Mouse (Mus musculus) midbrain, embryonic 10.5 days (tissue): Measurements from ENCODE around the gene Rmnd5a. TPM values are rescaled to one million over a fixed set of nuclear protein-coding genes. Genes with fewer than 3 reads are reported as not detected.

ENCODE experiments used
- DNase-seq: peaks from one replicate; pipeline ENCODE4 v3.0.0-alpha.2; 2017; ENCODE audit warnings: low spot score
- H3K27ac ChIP-seq: fragments of 300-500 bp; sonication (generic); replicated peaks from 2 replicates; pipeline ENCODE4 v1.5.1; 2016; ENCODE audit warnings: mild to moderate bottlenecking
- H3K27me3 ChIP-seq: fragments of 300-500 bp; sonication (generic); 2 replicates; pipeline ENCODE4 v1.6.1; 2016; ENCODE audit warnings: low read depth, mild to moderate bottlenecking; ENCODE audit not compliant: poor library complexity, severe bottlenecking
- H3K36me3 ChIP-seq: fragments of 300-500 bp; sonication (generic); 2 replicates; pipeline ENCODE4 v1.6.1; 2016; ENCODE audit warnings: mild to moderate bottlenecking, moderate library complexity
- H3K4me1 ChIP-seq: fragments of 300-500 bp; sonication (generic); 2 replicates; pipeline ENCODE4 v1.6.1; 2016
- H3K4me3 ChIP-seq: fragments of 300-500 bp; sonication (generic); 2 replicates; pipeline ENCODE4 v1.5.1; 2016; ENCODE audit warnings: mild to moderate bottlenecking, moderate library complexity
- H3K9me3 ChIP-seq: fragments of 300-500 bp; sonication (generic); replicated peaks from 2 replicates; pipeline ENCODE4 v1.6.1; 2016; ENCODE audit warnings: mild to moderate bottlenecking
- WGBS: fragments of 180-500 bp; shearing (Covaris S2); methylation state at CpG from one replicate; pipeline ENCODE4 v1.1.7; 2016; 5-methylcytosine and 5-hydroxymethylcytosine counted together
- polyA plus RNA-seq: library from polyadenylated mRNA; unstranded; fragments of >200 nt; fragmentation: Nextera tagmentation; extraction: Ambion mirVana; gene quantifications from 2 replicates; pipeline ENCODE4 v1.2.1, GENCODE M21; 2016

The Rmnd5a gene
- polyA plus RNA-seq, 1 experiment from 2014 or later: 9.2 TPM

GRCm38 (mm10) chr6:71427996-71428725 is 12.3 kb downstream of the Rmnd5a start:
- no peaks in the 10 kb centered on the region for H3K9me3 ChIP-seq
- no peak overlapping the region for H3K4me3 ChIP-seq
- peaks cover 22% of the 10 kb centered on the region for H3K36me3 ChIP-seq
- no peak overlapping the region for H3K27ac ChIP-seq
- no peaks in the 10 kb centered on the region for H3K27me3 ChIP-seq
- 90% methylated on average over 4 of the region's 4 CpGs for WGBS
- H3K4me1 ChIP-seq: no peaks in the 10 kb centered on the region
- no peak for DNase-seq

GRCm38 (mm10) chr6:71425681-71426080 is 14.8 kb downstream of the Rmnd5a start:
- no peaks in the 10 kb centered on the region for H3K9me3 ChIP-seq
- no peaks in the 10 kb centered on the region for H3K4me1 ChIP-seq

GRCm38 (mm10) chr6:71423116-71423515 is 17.3 kb downstream of the Rmnd5a start:
- H3K36me3 ChIP-seq: peaks cover 27% of the 10 kb centered on the region
- WGBS: 95% methylated on average over 3 of the region's 3 CpGs
- no peak overlapping the region for H3K4me3 ChIP-seq
- DNase-seq: no peak
- H3K4me1 ChIP-seq: no peaks in the 10 kb centered on the region
- no peak overlapping the region for H3K27ac ChIP-seq
- H3K9me3 ChIP-seq: no peaks in the 10 kb centered on the region
- H3K27me3 ChIP-seq: no peaks in the 10 kb centered on the region

More at GRCm38 (mm10) chr6:71425681-71426080, 14.8 kb downstream of the Rmnd5a start:
- peaks cover 22% of the 10 kb centered on the region for H3K36me3 ChIP-seq
- no peak for DNase-seq
- H3K4me3 ChIP-seq: no peak overlapping the region
- no peak overlapping the region for H3K27ac ChIP-seq
- WGBS: 95% methylated on average over 6 of the region's 6 CpGs
- H3K27me3 ChIP-seq: no peaks in the 10 kb centered on the region

GRCm38 (mm10) chr6:71422162-71422561 is 18.3 kb downstream of the Rmnd5a start:
- Histone ChIP-seq H3K4me3 (no peak overlapping the region), H3K4me1 (no peaks in the 10 kb centered on the region), H3K27ac (no peak overlapping the region), H3K36me3 (peaks cover 22% of the 10 kb centered on the region), H3K27me3 (no peaks in the 10 kb centered on the region), H3K9me3 (no peaks in the 10 kb centered on the region)
- DNase-seq: no peak
- 93% methylated on average over 3 of the region's 3 CpGs for WGBS

DNA sequence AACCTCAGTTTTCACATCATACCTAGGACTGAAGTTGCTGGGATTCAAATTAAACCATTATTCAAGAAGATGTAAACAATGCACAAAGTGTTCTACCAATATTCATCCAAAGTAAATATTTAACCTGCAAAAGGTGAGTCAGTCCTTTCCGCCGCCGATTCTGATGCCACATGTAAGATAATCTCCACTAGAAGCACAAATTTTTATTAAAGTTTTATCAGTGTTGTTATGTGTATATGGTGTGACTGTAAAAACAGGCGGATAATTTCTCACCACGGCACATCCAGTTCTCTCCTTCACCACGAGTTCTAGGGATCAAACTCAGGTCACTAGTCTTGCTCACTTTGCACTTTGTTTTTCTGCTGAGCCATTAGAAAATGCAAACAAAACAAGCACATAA is 19.6 kb downstream of the Rmnd5a start:
- Histone ChIP-seq H3K4me3 (no peak overlapping the region), H3K4me1 (no peaks in the 10 kb centered on the region), H3K36me3 (peaks cover 13% of the 10 kb centered on the region; the same call in 1 of the 2 replicates), H3K27ac (no peak overlapping the region), H3K9me3 (no peaks in the 10 kb centered on the region), H3K27me3 (no peaks in the 10 kb centered on the region)
- WGBS: 94% methylated on average over 6 of the region's 6 CpGs
- no peak for DNase-seq

- Histone ChIP-seq H3K4me1 (no peaks in the 10 kb centered on the region), H3K9me3 (no peaks in the 10 kb centered on the region), H3K27ac (no peak overlapping the region), H3K4me3 (no peak overlapping the region), H3K27me3 (no peaks in the 10 kb centered on the region), H3K36me3 (peaks cover 17% of the 10 kb centered on the region; the same call in 1 of the 2 replicates)
- DNase-seq: no peak
- WGBS: 91% methylated on average over 3 of the region's 3 CpGs
Measured at GRCm38 (mm10) chr6:71418874-71419273, 21.6 kb downstream of the Rmnd5a start.

- no peaks in the 10 kb centered on the region for H3K4me1 ChIP-seq
- DNase-seq: no peak
- WGBS: 95% methylated on average over 3 of the region's 3 CpGs
- H3K27ac ChIP-seq: no peak overlapping the region
- H3K36me3 ChIP-seq: peaks cover 33% of the 10 kb centered on the region
- H3K9me3 ChIP-seq: no peaks in the 10 kb centered on the region
- no peak overlapping the region for H3K4me3 ChIP-seq
- no peaks in the 10 kb centered on the region for H3K27me3 ChIP-seq
Measured at GRCm38 (mm10) chr6:71415446-71415845, 25.0 kb downstream of the Rmnd5a start.

GRCm38 (mm10) chr6:71414624-71415023 is 25.8 kb downstream of the Rmnd5a start:
- no peaks in the 10 kb centered on the region for H3K27me3 ChIP-seq
- WGBS: 94% methylated on average over 4 of the region's 4 CpGs
- H3K4me1 ChIP-seq: no peaks in the 10 kb centered on the region
- no peak overlapping the region for H3K4me3 ChIP-seq
- H3K36me3 ChIP-seq: peaks cover 37% of the 10 kb centered on the region
- H3K9me3 ChIP-seq: no peaks in the 10 kb centered on the region
- no peak overlapping the region for H3K27ac ChIP-seq
- DNase-seq: no peak

DNA sequence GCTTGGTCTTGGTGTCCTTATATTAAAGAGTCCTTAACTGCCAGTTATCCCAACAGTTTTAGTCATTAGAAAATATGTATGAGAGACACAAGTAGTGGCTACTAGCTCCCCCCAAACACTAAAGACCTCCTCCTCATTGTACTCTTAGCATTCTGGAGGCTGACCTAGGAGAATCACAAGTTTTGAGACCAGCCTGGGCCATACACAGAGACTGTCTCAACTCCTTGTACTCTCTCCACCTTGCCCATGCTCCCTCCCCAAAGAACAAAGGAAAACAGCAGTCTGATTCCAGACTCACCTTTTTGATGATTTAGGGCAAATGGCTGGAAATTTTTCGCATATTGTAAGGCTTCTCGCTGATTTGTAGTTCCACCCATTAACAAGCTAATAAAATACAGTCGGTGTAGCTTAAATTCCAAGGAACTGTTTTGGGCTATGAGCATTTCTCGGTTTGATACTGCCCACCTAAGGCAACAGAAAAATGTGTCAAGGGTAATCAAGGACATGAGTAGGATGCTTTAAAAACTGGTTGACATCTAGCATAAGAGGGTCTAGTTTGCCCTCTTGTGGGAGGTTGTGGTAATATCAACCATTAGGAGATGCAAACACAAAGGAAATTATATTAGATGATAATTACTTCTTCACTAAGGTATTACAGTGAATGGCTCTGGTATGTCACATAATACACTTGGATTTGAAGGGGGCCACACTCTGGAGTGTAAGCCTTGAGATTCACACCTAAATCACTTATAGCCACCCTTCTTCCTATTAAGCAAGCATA is 41.4 kb downstream of the Rmnd5a start:
- Histone ChIP-seq H3K4me1 (no peaks in the 10 kb centered on the region), H3K27me3 (no peaks in the 10 kb centered on the region), H3K36me3 (peaks cover 31% of the 10 kb centered on the region), H3K9me3 (no peaks in the 10 kb centered on the region), H3K27ac (no peak overlapping the region), H3K4me3 (no peak overlapping the region)
- DNase-seq: no peak
- 86% methylated on average over 4 of the region's 4 CpGs for WGBS

GRCm38 (mm10) chr6:71396761-71397160 is 43.7 kb downstream of the Rmnd5a start:
- no peak for DNase-seq
- Histone ChIP-seq H3K9me3 (no peaks in the 10 kb centered on the region), H3K27me3 (no peaks in the 10 kb centered on the region), H3K36me3 (peaks cover 52% of the 10 kb centered on the region), H3K27ac (no peak overlapping the region), H3K4me1 (no peaks in the 10 kb centered on the region), H3K4me3 (no peak overlapping the region)
- WGBS: 92% methylated on average over 6 of the region's 6 CpGs

GRCm38 (mm10) chr6:71396016-71396415 is 44.4 kb downstream of the Rmnd5a start:
- 97% methylated on average over 1 of the region's 1 CpGs for WGBS
- Histone ChIP-seq H3K4me1 (no peaks in the 10 kb centered on the region), H3K4me3 (no peak overlapping the region), H3K9me3 (no peaks in the 10 kb centered on the region), H3K36me3 (peaks cover 59% of the 10 kb centered on the region), H3K27ac (no peak overlapping the region), H3K27me3 (no peaks in the 10 kb centered on the region)
- no peak for DNase-seq

- Histone ChIP-seq H3K27ac (no peak overlapping the region), H3K4me1 (no peaks in the 10 kb centered on the region), H3K4me3 (no peak overlapping the region), H3K36me3 (peaks cover 54% of the 10 kb centered on the region), H3K27me3 (no peaks in the 10 kb centered on the region), H3K9me3 (no peaks in the 10 kb centered on the region)
- DNase-seq: no peak
- 96% methylated on average over 2 of the region's 2 CpGs for WGBS
Measured at GRCm38 (mm10) chr6:71390496-71390895, 49.9 kb downstream of the Rmnd5a start.

- no peaks in the 10 kb centered on the region for H3K27me3 ChIP-seq
- H3K9me3 ChIP-seq: no peaks in the 10 kb centered on the region
- no peak overlapping the region for H3K4me3 ChIP-seq
- no peaks in the 10 kb centered on the region for H3K4me1 ChIP-seq
- 93% methylated on average over 5 of the region's 5 CpGs for WGBS
- DNase-seq: no peak
- no peaks in the 10 kb centered on the region for H3K36me3 ChIP-seq
- H3K27ac ChIP-seq: no peak overlapping the region
Measured at GRCm38 (mm10) chr6:71381654-71382053, 58.8 kb downstream of the Rmnd5a start.
